Mouse (Mus musculus): ENCODE data around the gene Cdkal1. TPM values are rescaled to one million over a fixed set of nuclear protein-coding genes. Genes with fewer than 3 reads are reported as not detected.

Cdkal1 gene
- total RNA-seq, 2 experiments from 2014 or later = 25.0 to 28.2 TPM

DNA sequence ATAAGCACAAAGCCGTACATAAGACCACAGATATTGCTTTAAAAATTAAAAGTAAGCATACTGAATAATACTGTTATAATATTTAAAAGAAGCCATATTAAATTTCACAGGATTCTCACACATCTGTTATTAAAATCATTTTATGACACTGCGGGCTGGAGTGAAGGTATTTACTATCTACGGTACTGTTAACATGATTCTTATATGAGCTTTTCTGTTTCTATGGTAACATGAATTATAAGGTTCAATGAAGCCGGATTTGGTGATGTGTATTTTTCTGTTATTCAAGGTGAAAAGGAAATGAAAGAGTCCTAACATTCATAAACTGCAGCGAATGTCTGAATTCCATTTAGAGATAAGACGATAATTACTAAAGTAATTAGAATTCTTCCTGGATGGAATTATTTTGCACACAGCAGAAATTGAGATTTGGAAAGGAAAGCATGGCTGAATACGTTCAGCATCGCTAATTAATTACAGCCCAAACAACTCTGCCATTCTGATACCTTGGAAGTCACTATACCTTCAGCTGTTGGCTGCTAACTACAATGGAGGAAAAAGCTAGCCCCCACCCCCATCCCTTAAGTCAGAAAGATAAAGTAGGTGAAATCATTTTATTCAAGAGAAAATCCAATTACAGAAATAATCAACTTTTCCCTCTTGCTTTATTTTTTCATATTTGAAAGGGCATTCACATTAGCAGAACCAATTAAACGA is 373.2 kb downstream of the Cdkal1 start:
- DNase-seq = no peak

DNA sequence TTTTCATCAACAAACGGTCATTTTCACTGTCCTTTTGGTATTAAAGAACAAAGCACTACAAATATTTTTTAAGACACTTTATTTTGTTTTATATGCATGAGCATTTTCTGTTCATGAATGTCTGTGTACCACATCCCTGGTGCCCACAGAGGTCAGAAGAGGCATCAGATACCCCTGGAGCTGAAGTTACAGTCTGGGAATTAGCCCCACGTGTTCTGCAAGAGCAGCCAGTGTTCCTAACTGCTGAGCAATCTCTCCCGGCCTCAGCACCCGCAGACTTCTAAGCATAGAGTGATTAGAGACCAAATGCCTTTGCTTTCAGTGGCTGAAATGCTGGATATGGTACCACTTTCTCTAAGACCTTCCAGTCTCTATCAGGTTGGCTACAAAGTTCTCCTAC is 379.1 kb downstream of the Cdkal1 start:
- intact Hi-C loops (cut with DNase I; ENCODE audit: low total_unique reads) = no loop called here

More for the DNA sequence above, 373.2 kb downstream of the Cdkal1 start:
- intact Hi-C loops (cut with DNase I; ENCODE audit: low total_unique reads) = no loop called here

DNA sequence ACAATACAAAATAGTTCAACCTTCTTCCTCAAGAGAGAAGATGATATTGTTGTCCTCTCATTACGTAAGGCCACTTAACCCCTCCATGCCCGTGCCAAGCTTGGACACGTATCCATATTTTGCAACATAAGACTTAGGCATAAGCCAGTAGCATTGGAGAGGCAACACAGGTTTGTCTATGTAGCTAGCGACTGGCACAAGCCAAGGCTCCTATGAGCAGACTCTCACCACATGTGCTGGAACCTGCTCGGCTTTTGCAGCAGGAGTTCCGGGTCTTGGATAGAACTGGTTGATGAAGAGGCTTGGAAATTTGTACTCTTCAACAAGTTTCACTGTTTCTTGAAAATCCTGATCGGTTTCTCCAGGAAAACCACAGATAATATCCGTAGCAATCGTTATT is 381.2 kb downstream of the Cdkal1 start:
- no peak for DNase-seq
- intact Hi-C loops (cut with DNase I; ENCODE audit: low total_unique reads) = no loop called here

More for the DNA sequence above, 379.1 kb downstream of the Cdkal1 start:
- DNase-seq = no peak

DNA sequence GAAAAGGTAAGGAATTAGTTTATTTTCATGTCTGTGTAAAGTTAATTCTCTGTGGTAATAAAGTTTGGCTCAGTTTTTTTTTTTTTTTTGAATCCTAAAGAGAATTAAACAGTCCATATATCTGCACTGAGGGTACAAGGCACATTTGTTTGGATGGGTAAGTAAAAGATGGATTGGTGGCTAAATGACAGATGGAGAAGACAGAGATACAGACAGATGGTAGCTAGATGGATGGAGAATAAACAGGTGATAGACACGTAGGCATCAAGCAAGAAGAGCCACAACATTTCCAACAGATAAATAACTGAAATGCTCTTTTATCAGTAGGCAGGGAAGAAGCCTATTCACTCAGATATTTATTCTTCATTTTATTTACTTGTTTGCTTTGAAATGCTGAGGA is 381.7 kb downstream of the Cdkal1 start:
- DNase-seq = no peak
- intact Hi-C loops (cut with DNase I; ENCODE audit: low total_unique reads) = no loop called here

DNA sequence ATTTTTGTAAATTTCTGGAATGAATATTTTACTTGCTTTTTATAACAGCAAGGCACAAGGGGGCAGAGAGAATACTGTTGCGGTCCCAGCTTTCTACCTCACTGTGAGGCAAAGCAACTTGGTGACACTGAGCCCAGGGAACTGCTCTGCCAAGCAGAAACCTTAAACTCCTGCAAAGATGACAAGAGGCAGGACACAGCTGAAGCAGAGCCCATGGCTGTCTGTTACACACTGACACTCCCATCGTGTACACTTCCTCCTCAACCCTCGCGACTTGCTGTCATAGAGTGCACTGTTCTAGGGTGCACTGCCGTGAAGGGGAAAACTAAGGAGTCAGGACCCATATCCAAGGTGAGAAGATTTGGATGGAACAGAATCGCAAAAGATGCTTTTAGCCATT is 393.2 kb downstream of the Cdkal1 start:
- no peak for DNase-seq
- intact Hi-C loops (cut with DNase I; ENCODE audit: low total_unique reads) = no loop called here

DNA sequence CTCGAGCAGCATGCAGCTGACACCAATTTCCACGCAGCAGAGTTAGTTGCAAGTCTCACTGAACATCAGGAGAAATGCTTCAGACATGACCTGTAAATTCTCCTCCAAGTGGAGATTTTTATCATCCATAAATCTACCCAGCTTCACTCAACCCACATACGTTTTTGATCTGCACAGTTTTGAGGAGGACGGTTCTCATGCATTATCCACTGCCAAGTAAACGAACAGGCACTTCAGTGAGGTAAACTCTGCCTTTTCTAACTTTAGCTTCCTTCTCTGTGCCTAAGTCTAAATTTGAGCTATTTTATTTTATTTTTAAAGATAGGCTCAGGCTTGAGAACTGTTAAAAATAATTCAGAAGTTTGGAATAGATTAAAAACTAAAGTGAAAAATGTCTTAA is 394.7 kb downstream of the Cdkal1 start:
- intact Hi-C loops (cut with DNase I; ENCODE audit: low total_unique reads) = no loop called here
- no peak for DNase-seq

DNA sequence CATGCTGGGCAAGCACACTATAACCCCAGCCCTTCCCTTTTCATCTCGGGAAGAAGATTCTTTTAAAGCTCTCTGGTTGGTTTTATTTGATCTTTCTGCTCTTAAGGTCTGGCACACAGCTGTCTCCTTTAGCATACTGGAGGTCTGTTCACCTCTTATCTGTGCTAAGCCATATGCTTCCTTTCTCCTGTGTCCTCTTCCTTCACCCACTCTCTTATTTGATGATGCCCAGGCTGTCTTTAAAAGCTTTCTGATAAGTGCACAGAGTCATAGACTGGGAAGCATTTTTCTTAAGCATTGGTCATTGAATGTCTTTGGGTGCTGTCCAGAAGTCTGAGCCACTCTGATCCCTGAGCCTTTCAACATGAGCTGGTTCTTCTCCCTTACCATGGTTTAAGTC is 397.1 kb downstream of the Cdkal1 start:
- intact Hi-C loops (cut with DNase I; ENCODE audit: low total_unique reads) = no loop called here
- no peak for DNase-seq

DNA sequence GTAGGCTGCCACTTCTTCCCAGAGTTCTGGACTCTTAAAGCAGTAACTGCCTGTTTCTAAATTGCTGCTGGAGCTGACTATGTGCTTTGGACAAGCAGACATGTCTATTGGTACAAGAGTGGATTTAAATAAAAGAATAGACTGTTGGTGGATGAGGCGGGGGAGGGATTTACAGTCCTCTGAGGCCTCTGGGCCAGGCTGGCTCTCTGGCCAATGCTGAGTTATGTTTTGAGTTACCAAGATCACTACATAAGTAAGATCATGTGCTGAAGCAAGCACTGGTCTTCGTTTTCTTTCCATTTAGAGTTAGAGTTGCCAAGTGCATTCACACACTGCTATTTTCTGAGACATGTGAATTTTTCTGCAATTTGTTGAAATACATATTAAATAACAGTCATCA is 418.4 kb downstream of the Cdkal1 start:
- intact Hi-C loops (cut with DNase I; ENCODE audit: low total_unique reads) = no loop called here
- DNase-seq = no peak

DNA sequence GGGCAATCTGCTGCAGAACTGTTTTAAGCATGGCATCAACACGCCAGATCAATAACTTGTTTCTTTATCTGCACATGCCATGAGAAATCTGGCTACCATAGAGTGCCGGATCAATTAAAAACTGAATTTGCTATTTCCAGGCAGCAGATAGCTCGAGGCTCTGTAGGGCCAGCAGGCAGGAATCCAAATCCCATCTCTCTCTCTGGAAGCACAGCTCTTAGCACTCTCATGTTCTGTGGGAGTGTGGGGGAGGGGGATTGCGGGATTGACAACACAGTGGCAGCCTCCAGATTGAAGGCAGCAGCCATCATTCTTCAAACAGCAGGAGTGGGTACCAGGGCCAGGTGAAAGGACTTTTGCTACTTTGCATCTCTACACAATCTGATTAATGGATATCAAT is 420.7 kb downstream of the Cdkal1 start:
- DNase-seq = no peak
- intact Hi-C loops (cut with DNase I; ENCODE audit: low total_unique reads) = no loop called here

DNA sequence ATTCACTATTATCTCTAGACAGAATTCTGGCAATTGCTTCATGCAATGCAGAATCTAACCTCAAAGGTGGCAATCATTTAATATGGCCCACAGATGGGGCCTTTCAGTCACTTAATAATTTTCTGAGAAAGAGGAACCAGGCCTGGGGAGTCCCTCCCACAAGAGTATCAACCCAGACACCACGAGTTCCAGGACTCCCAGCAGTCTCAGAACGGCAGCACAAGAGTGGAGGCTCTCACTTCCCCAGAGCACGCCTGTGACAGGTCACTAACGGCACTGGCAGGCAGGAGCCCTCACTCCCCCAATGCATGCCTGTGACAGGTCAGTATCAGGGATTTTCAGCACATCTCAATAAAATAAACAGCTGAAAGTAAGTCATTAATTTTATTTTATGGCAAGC is 424.6 kb downstream of the Cdkal1 start:
- DNase-seq = no peak
- intact Hi-C loops (cut with DNase I; ENCODE audit: low total_unique reads) = no loop called here

DNA sequence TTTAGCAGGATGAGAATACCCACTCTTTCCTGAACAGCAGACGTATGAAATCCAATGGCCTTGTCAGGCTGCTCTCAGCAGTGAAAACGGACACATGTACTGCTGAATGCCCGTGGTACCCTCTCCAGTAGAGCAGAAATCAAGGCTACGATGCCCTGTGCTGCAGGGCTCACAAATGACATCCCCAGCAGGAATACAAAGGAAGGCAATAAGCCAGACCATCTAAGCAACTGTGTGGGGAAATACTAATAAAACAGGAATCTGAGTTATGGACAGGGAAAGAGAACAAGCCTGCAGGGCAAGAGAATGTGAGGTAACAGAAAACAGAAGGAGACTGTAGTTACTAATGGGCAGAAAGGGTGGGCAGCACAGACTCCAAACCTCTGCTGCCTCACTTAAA is 425.6 kb downstream of the Cdkal1 start:
- intact Hi-C loops (cut with DNase I; ENCODE audit: low total_unique reads) = no loop called here
- DNase-seq = no peak

DNA sequence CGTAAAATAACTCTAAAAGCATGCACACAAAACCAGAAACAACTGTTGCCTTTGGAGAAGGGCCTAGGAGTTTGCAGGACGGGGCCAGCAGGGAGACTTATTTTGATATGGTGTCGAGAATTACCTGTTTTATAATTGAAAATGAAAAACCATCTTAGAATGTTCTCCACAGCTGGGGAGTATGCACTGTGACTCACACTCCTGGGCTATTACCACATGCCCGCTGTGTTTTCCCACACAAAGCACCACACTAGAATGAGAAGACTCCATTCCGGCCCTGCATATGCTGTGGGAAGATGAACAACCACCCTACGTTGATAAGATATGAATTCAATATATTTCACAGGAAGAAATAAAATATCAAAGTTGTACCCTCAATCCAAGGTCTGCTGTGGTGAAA is 426.3 kb downstream of the Cdkal1 start:
- intact Hi-C loops (cut with DNase I; ENCODE audit: low total_unique reads) = no loop called here
- no peak for DNase-seq

DNA sequence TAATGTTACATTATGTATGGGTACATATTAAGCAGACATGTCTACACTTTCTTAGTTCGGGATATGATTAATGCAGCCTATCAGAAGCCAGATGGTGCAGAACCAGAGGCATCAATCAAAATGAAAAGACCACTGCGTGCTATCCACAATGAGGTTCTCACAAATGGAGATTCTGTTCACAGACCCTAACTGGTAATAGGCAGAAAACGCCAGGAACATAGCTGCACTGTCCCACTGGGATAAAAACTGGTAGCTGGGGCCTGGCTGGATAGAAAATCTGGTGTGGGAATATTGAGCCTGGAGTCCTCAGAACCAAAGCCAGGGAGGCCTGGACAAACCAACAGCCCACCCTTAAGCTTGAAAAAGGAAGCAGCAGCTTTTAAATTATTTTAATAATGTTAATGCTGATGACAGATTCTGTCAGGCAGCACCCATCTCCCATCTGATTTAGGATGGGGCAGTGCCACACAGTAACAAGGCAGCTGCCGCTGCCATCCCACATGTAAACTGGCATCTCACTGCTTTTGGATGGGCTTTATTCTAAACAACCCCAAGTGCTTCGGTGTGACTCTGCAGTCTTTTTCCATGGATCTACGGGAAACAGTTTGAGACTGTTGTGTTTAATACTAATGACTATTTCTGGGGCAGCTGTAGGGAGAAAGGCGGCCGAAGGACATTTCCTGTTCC is 438.9 kb downstream of the Cdkal1 start:
- intact Hi-C loops (cut with DNase I; ENCODE audit: low total_unique reads) = no loop called here
- DNase-seq = no peak

DNA sequence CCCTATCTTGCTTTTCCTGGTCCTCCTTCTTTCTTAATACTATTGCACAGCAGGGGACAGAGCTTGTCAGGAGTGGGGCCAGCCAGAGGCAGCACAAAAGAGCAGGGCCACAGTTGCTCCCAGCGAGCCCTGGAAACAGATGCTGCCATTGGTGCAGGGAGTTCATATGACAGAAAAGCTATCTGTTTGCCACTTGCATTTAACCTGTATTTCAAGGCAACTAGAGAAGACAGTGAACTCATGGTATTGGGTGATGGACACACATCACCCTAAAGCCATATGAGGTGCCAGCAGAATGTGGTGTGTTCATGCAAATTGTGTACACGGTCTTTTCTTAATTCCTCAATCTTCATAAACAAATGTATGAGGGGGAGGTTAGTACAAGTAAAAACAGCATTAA is 439.5 kb downstream of the Cdkal1 start:
- DNase-seq = no peak
- intact Hi-C loops (cut with DNase I; ENCODE audit: low total_unique reads) = no loop called here

DNA sequence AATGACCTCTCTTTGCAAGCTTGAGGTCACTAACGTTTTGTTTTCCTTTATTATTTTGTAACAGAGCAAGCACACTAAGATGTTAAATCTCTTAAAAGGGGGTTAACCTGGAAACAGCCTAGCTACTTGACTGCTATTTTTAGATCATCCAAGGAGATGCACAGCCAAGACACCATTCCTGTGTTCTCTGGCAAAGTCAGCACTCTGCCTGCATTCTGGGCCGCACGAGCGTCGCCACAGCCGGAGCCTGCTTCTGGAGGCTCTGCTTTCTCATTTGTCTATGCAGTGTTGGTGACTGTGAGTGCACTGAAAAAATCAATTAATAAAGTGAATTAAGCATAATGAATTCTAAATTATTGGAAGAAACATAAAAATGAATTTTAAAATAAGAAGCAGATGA is 440.6 kb downstream of the Cdkal1 start:
- DNase-seq = no peak
- intact Hi-C loops (cut with DNase I; ENCODE audit: low total_unique reads) = no loop called here

DNA sequence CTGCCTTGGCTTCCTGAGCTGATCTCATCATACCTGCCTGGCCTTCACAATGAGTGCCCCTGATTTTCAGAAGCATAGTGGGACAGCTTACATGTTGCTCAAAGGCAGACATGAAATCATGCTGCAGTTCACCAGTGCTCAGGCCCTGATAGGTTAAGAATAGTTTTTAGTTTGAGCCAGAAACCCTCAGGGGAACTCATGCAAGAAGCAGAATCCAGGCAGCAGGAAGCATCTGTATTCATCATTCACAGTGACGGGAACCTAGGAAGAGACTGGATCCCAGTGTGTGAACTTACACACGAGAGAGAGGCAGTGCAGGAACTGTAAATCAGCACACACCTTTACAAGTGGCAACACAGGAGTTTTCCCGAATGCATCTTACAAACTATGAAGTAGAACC is 441.0 kb downstream of the Cdkal1 start:
- intact Hi-C loops (cut with DNase I; ENCODE audit: low total_unique reads) = no loop called here
- DNase-seq = no peak

DNA sequence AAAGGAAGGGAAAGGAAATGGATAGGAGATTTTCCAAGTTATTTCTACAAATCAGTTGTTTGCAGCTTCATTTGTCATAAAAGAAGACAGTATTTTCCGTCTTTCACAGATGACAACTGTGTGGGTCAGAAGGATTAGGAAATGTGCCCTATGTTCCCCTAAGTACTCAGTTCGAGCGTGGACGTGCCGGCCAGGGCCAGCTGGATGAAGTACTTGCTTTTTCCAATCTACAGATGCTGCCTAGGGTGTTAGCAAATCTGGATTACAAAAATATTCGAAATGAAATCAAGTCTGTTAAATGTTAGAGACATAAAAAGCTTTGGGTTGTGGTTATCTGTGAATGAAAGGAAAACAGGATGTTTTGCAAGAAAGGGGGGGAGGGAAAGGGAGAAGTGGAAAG is 444.3 kb downstream of the Cdkal1 start:
- intact Hi-C loops (cut with DNase I; ENCODE audit: low total_unique reads) = no loop called here
- no peak for DNase-seq

DNA sequence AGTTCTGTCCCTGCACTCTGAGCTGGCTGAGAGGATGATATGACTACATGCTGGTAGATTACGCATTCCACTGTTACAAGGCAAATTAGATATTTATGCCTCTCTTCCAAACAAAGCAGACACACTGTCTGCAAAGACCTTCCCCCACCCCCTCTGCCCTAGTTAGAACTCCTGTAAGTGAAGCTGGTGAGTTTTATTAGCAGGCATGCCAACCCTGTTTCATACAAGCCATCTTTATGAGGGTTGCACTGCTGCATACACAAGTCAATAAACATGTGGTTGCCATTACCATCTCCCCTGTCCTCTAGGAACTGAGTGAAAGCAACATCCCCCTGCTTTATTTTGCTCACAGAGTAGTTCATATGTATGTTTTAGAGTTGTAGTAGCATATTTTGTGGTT is 447.9 kb downstream of the Cdkal1 start:
- DNase-seq = no peak
- intact Hi-C loops (cut with DNase I; ENCODE audit: low total_unique reads) = no loop called here

DNA sequence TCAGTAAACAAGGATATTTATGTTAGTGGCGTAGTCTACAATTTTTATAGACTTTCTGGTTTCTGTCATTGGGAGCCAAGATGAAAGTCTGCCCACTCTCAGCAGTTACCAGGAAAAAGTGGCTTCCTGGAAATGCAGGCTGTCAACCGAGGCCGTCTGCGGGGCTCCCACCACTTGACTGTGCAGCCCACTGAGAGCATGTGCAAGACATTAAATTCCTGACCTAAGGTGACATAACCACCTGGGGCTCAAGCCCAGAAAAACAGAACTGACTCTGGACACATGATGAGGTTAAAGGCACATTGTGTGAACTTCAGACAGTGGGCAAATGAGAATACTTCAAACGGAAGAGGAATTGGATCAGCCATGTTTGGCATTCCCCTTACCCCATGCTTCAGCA is 450.2 kb downstream of the Cdkal1 start:
- no peak for DNase-seq
- intact Hi-C loops (cut with DNase I; ENCODE audit: low total_unique reads) = no loop called here

DNA sequence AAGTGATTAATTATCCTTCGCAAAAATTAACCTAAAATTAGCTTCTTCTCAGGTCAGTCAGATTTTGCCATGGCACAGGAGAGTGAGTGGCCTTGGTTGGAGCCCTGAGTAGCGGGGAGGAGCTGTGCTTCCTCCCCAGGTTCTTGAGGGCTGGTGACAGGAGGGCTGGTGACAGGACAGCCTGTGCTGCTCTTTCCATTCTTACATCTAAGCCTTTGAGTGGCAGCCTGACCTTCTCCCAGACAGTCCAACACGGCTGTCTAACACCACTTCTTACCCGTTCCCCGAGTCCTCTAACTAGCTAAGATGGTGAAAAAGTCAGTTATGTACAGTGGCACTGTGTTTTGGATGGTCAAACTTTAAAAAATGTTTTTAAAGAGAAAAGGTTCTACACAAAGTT is 452.3 kb downstream of the Cdkal1 start:
- intact Hi-C loops (cut with DNase I; ENCODE audit: low total_unique reads) = no loop called here
- no peak for DNase-seq

DNA sequence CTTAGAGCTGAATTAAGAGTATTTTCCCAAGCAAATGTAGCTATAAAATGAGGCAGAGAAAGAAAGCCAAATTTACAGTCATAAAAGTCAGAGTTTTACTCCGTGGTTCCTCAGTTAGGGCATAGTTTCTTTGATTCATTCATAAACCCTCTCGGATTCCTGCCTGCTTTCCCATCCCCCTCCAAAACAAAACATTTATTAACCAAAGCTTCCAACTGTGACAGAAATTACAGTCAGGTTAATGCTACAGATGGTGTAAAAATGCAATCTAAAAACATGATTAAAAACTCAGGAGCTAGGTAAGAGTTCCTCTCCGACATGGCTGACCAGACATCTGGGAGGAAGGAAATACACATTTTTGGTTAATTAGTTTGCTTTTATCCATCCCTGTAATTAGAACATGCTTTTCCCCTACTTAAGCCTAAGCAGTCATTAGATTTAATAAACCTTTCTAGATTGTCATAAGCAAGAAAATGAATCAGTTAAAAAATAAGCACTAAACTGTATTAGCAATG is 452.9 kb downstream of the Cdkal1 start:
- no peak for DNase-seq
- intact Hi-C loops (cut with DNase I; ENCODE audit: low total_unique reads) = no loop called here

Data from gastrocnemius, postnatal 14 days (tissue).